Mouse (Mus musculus) heart, adult 2 months (tissue): ENCODE measurements around the gene Srgap2.

ENCODE experiments used
- CTCF ChIP-seq: fragments of 200-600 bp; IDR thresholded peaks from 2 replicates; pipeline ENCODE4 v1.8.1; 2022; ENCODE audit warnings: antibody characterized with exemption, mild to moderate bottlenecking, moderate library complexity
- EP300 ChIP-seq: fragments of 200-500 bp; IDR thresholded peaks from 2 replicates; pipeline ENCODE4 v1.6.1; 2011; ENCODE audit warnings: low read depth, low read length, control low read depth; ENCODE audit not compliant: insufficient read depth
- POLR2A ChIP-seq: fragments of 200-500 bp; IDR thresholded peaks from 2 replicates; pipeline ENCODE4 v1.6.1; 2011; ENCODE audit warnings: mild to moderate bottlenecking, low read depth, low read length, control low read depth; ENCODE audit not compliant: insufficient read depth

DNA sequence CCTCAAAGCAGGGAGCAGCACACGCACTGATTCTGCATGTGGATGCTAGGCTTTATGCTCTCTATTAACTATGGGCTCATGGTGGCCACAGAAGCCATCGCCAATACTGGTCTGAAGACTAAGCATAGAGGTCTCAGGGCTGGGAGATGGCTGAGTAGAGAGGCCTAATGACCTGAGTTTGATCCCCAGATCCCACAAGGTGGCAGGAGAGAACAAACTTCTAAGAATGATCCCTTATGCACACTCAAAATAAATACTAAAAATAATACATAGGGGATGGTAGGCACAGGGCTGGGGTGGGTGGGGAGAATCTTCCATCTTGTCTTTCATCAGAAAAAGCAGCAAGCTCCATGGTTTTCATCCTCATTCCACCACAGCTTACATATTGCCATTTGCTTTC lies 165.1 kb downstream of the Srgap2 start:
- peak; percentile 64 for TF ChIP-seq CTCF
- TF ChIP-seq POLR2A, result no peak
- TF ChIP-seq EP300, result no peak
